ENCODE assay signal across 8 mouse cellular contexts in genomic region chr19:57360341-57361130, GRCm38 (mm10). TPM values are rescaled to one million over a fixed set of nuclear protein-coding genes. Genes with fewer than 3 reads are reported as not detected.
DNase-seq lines count a peak whose midpoint lies in the region; ATAC-seq lines count a peak whose summit lies in the region.

Gene Fam160b1 (plus strand): TSS chr19:57360680.

- H3K36me3 ChIP-seq in hindbrain, embryonic 11.5 days (ENCODE audit: control insufficient read depth, insufficient read depth, low read length), result no peaks in the 10 kb centered on the region

- H3K27me3 ChIP-seq in hindbrain, embryonic 11.5 days (ENCODE audit: control insufficient read depth, insufficient read depth, low read length), result no peaks in the 10 kb centered on the region

- H3K27ac ChIP-seq in hindbrain, embryonic 11.5 days (ENCODE audit: low read depth, low read length), result peak within 1 kb of the TSS; percentile 94

- WGBS in hindbrain, embryonic 11.5 days, result 3% methylated on average over 41 of the region's 70 CpGs

- peak within 1 kb of the TSS; percentile 100 for H3K9ac ChIP-seq in hindbrain, embryonic 11.5 days (ENCODE audit: low read depth, low read length)

- no peaks in the 10 kb centered on the region; the same call in 1 of the 2 replicates for H3K4me1 ChIP-seq in hindbrain, embryonic 11.5 days (replicated peaks; ENCODE audit: control insufficient read depth, insufficient read depth, low read length)

- ATAC-seq in hindbrain, embryonic 11.5 days (ENCODE audit: low FRiP score), result peak; percentile 94

- peak; percentile 98 for DNase-seq in Muller cell, postnatal 12 days (ENCODE audit: inconsistent ontology term)
- peak; percentile 98 for DNase-seq in cerebellum, adult 9-11 months
- peak; percentile 86 to 94 for DNase-seq in frontal cortex, adult 2 months (ENCODE audit: extremely low spot score in 1 of 2, low spot score in 1 of 2)
- peak; percentile 98 for DNase-seq in hindbrain, embryonic 11.5 days (ENCODE audit: low spot score)
- DNase-seq in layer of hippocampus, postnatal 14 days (ENCODE audit: low spot score in 2 of 2), result peak; percentile 92 to 93
- DNase-seq in lung, postnatal 14 days, result peak; percentile 92
- peak; percentile 92 for DNase-seq in retina, adult 2 months (ENCODE audit: low read depth, low spot score)
- peak; percentile 95 to 96 for DNase-seq in thymus, postnatal 36 days

- H3K4me3 ChIP-seq in hindbrain, embryonic 11.5 days (ENCODE audit: low read depth, low read length), result peak within 1 kb of the TSS; percentile 86

- no peaks in the 10 kb centered on the region for H3K9me3 ChIP-seq in hindbrain, embryonic 11.5 days (ENCODE audit: control insufficient read depth, low read length)

- peak within 1 kb of the TSS; percentile 51 for H3K4me2 ChIP-seq in hindbrain, embryonic 11.5 days (replicated peaks; ENCODE audit: low read depth, low read length)

RNA-seq across cellular contexts. Expression of gene Fam160b1, which starts in this region (rescaled TPM):
- 17.0 and 18.3 TPM in 2 replicates for polyA plus RNA-seq in frontal cortex, adult 2 months (2012; rRNA removed)
- polyA plus RNA-seq in hindbrain, embryonic 11.5 days (2014; fragmentation: Nextera tagmentation; extraction: Ambion mirVana), result 14.2 and 15.4 TPM in 2 replicates
- 10 to 100 TPM; 21.0 to 21.7 TPM for total RNA-seq in layer of hippocampus, postnatal 14 days (2021)

Comparison
In these comparisons a context has a peak if more than half of its experiments do, and no peak if none do; other contexts are left out.
1. Peak in every context shown above with its lines: DNase-seq, ATAC-seq, H3K4me3 ChIP-seq and H3K27ac ChIP-seq.